Mouse (Mus musculus) embryo, embryonic 10.5 days (tissue): ENCODE measurements around the gene Recql5.

Experiments
- DNase-seq: peaks from one replicate; pipeline ENCODE4 v3.0.0-alpha.2; 2015; ENCODE audit warnings: low spot score

Recql5 gene

DNA sequence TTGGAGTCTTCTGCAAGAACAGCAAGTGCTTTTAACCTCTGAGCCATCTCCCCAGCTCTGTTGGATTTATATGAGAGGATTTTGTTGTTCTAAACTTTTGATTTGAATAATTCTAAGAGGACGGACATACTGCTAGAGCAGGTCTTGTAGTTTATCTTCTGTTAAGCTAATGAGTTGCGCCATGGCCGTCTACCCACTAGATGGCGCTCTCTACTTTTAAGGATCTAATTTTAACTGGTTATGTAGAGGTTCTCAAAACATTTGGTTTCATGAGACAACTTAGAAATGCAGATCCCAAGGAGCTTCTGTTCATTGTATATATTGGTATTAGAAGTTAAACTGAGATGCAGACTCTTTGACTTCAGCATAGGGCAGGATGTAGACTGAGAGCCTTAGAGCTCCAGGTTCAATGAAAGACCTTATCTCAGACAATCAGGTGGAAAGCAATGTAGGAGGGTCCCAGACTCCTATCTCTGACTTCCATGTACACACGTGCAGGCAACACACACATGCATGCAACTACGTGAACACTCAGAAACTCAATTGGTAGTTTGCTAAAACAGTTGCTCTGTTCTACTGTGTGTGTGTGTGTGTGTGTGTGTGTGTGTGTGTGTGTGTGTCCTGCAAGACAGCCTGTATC lies 6.5 kb upstream of the Recql5 start:
- DNase-seq, result peak; percentile 85

DNA sequence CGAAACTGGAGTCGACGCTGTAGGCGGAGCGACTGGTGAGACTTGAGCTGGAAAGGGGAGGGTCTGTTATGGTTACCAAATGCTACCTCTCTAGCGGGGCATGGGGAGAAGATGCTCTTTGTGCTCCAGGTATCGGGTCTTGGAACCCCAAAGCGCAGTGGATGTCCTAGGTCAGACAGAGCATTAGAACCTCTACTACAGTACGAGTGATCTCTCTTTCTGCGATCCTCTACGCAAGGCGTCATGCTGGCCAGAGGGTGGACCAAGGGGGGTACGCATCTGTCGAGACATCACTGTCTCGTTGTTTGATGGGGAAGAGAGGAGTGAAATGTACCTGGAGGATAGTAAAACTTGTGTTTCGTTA lies 452 bp upstream of the Recql5 start:
- DNase-seq, result no peak

DNA sequence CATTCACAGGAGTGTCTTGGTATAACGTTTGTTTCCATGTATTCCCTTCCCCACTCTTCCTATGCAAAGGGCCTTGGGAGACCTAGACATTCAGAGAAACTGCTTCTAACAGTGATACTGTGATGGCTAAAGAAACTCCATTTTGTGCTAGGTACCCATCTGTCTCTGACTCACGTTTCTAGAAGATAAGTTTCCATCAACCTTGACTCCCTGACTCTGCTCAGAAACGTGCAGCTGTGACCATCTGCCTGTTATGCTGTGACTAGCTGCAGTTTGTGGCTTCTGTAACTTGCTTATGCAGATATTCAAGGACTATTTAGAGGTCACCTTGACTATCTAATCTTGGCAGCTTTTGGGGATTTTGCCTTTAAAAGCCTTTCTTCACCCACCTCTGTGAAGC lies 2.0 kb downstream of the Recql5 start:
- no peak for DNase-seq

DNA sequence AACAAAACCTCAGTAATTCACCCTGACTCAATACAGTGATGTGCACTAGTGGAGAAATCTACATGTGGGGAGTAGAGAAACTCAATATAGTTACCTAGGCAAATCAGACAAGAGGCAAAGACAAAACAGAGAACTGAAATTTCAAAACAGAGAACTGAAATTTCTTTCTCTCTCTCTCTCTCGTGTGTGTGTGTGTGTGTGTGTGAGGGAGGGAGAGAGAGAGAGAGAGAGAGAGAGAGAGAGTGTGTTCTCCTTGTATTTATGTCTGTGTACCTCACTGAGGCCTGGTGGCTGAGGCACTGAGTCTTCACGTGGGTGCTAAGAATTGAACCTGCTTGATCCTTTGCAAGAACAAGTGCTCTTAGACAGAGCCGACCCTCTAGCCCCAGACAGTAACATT lies 3.5 kb downstream of the Recql5 start:
- DNase-seq, result no peak

DNA sequence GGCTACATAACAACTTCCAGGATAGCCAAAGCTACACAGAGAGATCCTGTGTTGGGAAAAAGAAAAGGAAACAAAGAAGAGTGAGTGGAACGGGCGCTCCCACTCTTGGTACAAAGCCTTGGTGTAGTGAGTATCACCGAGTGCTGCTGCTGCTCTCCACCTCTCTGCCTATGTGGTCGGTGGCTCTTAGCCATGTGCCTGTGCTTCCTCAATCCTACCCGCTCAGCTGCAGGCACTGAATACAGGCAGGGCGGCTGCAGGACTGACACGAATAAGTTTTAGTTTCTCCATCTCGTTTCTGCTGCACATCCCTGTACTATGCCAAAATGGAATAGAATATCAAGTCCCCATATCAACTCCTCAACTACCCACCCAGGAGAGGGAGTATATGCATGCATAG lies 4.2 kb downstream of the Recql5 start:
- DNase-seq, result no peak

DNA sequence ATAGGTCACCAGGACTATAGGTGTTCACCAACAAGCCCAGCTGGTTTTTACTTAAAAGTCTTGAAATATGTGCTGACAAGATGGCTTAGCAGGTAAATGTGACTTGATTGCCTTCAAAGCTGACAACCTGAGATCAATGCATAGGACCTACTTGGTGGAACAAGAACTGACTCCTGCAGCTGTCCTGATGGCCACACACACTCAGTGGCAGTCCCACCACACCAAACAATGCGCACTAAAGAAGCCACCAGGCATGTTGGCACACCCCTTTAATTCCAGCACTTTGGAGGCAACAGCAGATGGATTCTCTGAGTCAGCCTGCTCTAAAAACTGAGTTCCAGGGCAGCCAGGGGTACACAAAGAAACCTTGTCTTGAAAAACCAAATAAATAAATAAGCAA lies 11.3 kb downstream of the Recql5 start:
- no peak for DNase-seq

DNA sequence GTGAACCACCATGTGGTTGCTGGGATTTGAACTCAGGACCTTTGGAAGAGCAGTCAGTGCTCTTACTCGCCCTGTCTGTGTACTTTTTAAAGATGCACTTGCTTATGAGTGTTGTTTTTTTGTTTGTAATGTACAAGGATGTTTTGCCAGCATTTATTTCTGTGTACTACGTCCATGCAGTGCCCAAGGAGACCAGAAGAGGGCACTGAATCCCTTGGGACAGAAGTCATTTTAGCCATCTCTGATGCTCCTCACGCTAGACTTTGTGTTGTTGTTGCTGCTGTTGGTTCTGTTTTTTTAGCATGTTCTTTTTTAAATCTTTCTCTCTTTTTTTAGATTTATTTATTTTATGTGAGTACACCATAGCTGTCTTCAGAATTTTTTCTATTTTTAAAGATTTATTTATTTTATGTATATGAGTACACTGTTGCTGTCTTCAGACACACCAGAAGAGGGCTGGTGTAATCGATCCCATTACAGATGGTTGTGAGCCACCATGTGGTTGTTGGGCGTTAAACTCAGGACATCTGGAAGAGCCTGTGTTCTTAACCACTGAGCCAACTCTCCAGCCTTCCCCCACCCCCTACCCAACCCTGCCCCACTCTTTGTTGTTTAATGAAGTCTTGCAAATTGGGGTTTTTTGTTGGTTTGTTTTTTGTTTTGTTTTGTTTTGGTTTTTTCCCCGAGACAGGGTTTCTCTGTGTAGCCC lies 13.0 kb downstream of the Recql5 start:
- peak; percentile 73 for DNase-seq

DNA sequence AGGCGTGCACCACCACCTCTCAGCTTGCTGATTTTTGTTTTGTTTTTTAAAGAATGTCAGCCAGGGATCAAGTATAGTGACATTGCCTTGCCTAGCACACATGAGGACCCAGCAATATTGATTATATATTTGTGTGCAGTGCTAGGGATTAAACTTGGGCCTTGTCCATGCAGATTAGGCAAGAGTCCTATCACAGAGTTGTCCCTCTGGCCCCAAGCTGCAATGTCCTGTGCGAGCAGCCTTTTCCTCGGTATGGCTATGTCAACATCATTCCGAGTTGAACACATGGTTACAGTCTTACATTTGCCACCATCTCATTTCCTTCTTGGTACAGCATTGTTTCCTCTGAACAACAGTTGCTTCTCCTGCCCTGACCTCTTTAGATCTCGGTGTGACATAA lies 14.2 kb downstream of the Recql5 start:
- DNase-seq, result no peak

DNA sequence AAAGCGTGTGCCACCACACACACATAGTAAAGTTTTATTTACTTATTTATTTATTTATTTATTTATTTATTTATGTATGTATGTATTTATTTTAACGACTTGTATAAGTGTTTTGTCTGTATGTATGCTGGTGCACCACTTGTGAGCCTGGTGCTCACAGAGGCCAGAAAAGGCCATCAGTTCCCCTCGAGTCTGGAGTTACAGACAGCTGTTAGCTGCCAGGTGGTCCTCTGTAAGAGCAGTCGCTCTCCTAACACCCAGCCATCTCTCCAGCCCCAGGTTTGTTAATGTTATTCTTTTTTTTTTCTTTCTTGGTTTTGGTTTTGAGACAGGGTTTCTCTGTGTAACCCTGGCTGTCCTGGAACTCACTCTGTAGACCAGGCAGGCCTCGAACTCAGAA lies 14.6 kb downstream of the Recql5 start:
- no peak for DNase-seq

DNA sequence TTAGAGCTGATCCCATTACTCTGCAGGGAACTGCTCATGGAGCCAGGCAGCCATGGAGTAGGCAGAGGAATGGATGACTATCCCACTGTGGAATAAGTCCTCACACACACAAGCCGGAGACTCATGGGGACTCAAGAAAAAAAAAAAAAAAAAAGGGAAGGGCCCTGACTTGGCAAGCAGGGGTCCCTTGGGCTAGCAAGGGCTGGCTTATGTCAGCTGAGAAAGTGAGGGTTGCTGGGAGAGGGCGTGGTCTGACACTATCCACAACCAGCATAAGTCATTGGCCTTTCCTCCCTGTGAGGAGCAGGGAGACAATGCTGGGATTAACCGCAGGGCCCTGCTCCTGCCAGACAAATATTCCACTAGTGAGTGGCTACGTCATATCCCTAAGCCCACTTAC lies 16.7 kb downstream of the Recql5 start:
- DNase-seq, result no peak

DNA sequence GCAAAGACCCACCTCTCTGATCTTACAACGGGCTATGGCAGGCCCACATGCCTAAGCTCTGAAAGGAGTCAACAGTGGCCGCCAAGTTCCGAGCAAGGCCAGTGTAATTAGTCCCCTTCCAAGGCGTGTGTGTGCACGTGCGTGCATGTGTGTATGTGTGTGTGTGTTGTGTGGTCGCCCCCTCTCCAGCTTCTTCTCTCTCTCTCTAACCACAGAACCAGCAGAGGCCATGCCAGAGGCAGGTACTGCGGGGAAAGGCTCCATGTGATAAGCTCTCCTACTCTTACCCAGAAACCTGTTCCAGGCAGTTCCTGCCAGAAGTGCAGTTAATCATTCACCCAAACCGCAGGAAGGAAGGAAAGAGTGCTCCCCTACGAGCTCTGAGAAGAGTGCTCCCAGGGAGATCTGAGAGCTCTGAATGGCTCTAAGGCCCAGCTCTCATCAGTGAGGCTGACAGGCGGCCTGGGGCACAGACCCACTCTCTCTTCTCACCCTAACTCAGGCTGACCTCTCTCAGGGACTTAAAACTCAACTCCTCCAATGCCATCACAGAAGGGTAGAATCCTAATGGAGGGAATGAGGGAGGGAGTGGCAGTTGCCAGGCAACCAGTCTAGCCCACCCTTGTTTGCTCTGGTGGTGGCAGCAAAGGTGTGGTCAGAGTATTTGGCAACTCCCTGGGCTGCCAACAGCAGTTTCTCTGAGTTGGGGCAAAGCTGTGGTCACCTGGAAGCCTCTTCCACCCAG lies 21.5 kb downstream of the Recql5 start, which contains the start of gene Smim6:
Gene Smim6, plus strand, starts transcription at position 386 of the 745 bp plus-strand sequence.
- DNase-seq, result no peak

DNA sequence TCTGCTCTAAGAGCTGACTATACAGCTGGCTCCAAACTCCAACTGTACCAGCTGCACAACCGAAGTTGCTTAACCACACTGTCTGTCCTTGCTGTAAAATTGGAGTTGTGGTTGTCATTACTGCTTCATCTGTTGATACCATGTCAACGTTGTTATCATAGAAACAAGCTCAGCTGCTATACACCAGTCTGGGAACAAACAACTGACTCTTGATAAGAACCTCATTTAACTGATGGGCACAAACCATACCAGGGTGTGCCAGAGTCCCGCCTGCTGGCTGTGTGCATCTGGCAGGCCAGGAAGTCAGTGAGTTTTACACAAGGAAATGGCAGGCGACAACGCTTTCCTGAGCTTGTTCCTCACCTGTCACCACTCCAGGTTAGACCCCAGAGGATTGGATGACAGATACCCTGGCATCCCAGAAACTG lies 22.1 kb downstream of the Recql5 start:
- DNase-seq, result no peak

DNA sequence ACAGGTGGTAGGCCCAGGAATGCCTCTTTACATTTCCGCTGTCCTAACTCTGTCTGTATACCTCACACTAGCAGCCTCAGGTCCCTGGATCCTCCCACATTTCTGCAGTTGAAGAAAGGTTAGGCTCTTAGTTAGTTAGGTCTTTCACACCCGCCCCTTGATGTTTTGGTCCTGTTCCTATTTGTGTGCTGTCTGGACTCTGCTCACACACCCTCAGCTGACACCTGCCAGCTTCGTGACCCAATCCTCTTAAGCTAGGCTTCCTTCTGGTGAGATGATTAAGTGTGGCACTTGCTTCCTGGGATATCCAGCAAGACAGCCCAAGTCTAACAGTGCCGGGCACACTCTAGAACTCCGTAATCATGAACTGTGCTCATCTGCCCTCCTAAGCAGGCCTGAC lies 26.8 kb downstream of the Recql5 start:
- no peak for DNase-seq

DNA sequence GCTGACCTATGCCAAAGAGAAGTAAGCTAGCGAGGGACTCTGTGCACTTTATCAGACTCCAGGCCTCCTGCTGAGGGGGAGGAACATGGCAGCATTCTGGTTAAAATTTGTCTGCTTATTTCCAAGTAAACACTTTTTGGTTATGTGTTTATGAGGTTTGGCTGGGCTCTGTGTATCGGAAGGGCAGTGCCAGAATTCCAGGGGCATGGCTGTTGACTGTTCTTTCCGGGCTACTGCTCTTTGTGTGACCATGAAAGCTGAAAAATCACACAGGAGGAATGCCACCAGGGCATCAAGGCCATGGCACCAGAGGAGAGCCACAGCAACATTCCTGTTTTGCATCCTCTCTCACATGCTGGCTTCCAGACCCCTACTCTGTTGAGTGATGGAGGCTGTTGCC lies 27.2 kb downstream of the Recql5 start:
- DNase-seq, result no peak

DNA sequence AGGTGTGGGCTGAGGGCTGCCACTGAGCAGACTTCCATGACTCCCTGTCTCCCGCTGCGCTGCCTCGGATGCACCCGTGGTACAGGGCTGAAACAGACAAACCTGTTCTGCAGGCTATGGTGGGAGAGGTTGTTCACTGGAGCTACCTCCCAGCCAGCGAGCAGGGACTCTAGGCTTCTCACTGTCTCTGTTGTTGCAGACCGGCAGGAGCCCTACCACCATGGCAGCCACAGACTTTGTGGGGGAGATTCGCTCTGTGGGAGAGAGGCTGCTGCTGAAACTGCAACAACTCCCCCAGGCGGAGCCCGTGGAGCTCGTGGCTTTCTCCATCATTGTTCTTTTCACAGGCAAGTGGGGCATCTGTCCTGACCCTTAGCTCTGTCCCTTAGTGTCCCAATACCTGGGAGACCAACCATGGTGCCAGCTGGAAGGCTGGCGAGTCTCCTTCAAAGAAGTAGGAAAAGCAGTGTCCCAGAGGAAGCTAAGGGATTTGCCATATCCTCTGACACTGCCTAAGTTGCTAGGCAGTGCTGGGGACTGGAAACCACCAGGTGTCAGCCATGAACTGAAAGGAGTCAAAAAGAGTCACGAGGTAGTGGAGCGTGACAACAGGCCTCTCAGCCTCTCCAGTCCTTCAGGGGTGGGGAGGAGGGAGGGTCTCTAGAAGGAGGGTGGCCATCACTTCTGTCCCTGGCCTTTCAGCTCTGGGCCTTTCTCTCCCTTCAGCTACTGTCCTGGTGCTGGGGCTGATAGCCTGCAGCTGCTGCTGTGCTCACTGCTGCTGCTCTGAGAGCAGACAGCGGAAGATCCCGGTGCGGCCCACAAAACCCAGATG lies 28.1 kb downstream of the Recql5 start:
- DNase-seq, result peak; percentile 26

DNA sequence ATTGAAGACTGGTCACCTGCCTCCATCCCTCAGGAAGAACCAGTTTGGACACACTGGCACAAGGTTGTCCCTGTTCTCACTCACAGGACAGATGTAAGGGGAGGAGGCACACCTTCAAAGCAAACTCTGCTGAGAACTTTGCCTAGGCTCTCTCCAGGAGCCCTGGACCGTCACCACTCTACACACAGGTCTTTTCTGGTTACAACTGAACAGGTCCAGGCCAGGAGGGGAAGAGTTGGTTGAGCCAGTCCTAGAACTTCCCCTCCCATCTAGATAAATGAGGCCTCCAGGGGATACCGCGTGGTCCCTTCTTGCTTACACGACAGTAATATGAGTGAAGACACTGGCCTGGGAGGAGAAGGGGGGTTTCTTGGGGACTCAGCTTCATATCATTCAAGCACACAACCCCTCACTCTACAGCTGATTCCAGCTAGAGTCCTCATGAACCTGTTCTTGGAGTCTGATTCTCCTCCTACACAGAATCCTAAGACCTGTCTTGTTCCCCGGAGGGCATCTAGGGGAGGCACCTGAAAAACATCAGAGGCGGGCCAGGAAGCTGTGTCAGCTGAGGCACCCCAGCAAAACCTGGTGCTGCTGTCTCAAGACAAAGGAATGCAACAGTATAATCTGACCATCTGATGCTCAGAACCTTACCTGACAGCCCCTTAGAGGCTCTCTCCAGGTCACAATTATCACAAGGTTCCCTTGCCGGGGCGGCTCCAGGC lies 28.9 kb downstream of the Recql5 start:
- no peak for DNase-seq

DNA sequence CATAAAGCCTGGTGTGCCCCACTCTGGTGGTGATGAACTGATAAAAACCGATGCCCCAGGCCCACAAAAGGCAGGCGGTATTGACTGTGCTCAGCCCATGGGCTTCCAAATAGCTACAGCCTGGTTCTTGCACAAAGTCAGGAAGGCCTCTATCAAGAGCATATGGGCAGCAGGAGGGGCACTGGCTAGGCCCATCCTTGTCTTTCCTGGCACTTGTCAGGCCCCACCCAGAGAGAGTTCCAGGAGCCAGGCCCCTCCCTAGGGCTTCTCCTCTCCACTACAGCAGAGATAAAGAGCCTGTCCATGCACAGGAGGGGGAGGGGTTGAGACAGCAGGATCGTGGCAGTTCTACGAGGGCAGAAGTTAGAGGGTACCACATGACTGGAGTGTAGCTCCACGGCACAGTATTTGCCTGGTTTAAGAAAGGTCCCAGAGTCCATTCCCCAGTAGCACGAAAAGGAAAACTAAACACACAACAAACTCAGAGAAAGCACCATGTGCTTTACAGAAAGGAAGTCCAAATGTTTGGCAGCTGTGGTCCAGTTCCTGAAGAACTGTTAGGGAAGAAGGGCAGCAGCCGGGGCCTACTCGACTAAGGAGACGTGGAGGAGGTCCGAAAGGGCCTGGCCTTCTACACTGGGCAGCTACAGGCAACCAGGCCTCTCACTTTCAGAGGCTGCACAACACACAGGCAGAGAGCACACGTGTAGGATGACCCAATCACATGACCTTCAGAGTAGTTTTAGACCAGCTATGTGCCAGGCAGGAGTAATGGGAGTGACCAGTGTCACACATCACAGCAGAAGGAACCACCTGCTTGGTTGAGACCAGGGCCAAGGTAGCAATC lies 29.7 kb downstream of the Recql5 start:
- DNase-seq, result peak; percentile 33

DNA sequence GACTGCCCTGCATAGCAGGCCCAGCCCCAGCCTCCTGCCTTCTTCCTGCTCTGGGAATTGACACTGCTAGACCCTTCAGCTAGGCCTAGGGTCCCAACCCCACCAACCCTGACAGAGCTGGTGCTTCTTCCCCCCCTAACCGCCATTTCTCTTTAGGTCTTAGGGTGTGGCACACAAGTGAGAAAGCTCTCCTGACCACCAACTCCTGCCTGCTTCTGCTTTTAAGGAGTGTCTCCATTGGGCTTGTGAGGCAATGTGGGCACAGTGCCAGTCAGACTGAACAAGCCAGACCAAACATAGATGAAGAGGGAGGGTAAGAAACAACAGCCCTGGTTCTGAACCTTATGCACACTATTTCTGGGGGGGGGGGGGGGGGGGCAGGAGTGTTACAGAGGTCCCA lies 30.4 kb downstream of the Recql5 start:
- DNase-seq, result no peak

DNA sequence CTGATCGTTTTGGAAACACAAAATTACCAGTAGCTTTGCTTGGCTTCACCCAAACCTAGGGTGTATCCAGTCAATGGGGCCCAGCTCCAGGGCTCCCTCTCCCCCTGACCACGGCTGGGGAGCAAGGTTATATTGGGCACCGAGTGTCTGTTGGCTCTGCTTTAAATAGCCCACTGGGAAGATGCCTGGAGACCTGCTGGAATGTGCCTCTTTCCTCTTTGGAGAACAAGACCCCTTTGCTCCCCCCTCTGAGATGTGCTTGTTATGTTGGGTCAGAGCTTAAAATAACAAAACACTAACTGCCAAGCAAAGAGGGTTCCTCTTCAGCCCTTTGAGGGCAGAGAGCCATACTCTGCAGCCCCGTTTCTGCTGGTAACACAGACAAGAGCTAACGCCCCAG lies 31.1 kb downstream of the Recql5 start:
- DNase-seq, result no peak

DNA sequence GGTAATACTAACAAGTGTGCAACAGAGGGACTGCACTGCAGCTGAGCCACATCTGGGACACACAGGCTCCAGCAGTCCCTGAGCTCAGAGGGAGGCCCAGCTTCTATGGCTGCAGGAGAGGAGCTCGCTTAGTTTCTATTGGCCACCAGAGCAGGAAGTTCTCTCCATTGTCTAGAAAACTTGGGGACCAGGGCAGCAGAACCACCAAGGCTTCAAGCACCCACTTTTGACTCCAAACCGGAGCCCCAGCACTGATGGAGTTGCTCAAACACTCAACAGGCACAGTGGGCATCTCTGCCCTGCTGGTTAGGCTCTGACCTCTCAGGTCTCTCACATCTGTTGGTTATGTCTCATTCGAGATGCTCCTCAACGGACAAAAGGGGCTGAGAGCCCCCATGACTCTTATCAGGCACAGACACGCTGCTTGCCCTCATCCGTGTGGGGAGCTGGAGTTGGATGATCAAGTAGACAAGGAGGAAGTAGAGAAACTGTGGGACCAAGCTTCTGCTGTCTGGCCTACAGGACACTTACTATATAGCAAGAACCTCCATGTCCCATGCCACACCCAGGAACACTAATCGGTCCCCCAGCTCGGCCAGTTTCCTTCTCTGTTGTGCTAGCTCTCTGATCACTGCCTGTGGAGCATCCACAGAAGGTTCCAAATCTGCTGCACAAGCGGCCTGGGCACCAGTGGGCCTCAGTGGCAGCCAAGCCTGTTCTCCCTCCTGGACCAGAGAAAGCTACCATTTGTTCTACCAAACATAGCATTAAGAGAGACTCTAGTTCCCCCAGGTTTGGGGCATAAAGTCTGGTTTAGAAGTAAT lies 31.7 kb downstream of the Recql5 start:
- no peak for DNase-seq
